Mouse (Mus musculus): ENCODE results near the gene Ift27. TPM values are rescaled to one million over a fixed set of nuclear protein-coding genes. Genes with fewer than 3 reads are reported as not detected.

Gene Ift27
- polyA plus RNA-seq, 1 experiment from 2014 or later, result 118 TPM

- no peak for ATAC-seq (replicated peaks)
- H3K4me1 ChIP-seq, result peaks cover 29% of the 10 kb centered on the region
These were observed 3.2 kb downstream of the Ift27 start for GRCm38 (mm10) chr15:78170708-78171107.

GRCm38 (mm10) chr15:78169566-78169965 lies 4.3 kb downstream of the Ift27 start:
- H3K9ac ChIP-seq (replicated peaks), result no peak overlapping the region
- H3K27me3 ChIP-seq, result no peaks in the 10 kb centered on the region
- WGBS, result 85% methylated on average over 11 of the region's 11 CpGs
- no peak overlapping the region for H3K27ac ChIP-seq (replicated peaks)
- peaks cover 12% of the 10 kb centered on the region for H3K36me3 ChIP-seq
- H3K9me3 ChIP-seq, result no peaks in the 10 kb centered on the region
- peaks cover 22% of the 10 kb centered on the region for H3K4me1 ChIP-seq
- no peak overlapping the region for H3K4me2 ChIP-seq (replicated peaks)
- no peak for ATAC-seq (replicated peaks)
- H3K4me3 ChIP-seq, result no peak overlapping the region

More at GRCm38 (mm10) chr15:78170708-78171107, 3.2 kb downstream of the Ift27 start:
- H3K27ac ChIP-seq (replicated peaks), result no peak overlapping the region
- H3K4me3 ChIP-seq, result no peak overlapping the region
- no peaks in the 10 kb centered on the region for H3K9me3 ChIP-seq
- 91% methylated on average over 15 of the region's 15 CpGs for WGBS
- H3K27me3 ChIP-seq, result no peaks in the 10 kb centered on the region
- H3K9ac ChIP-seq (replicated peaks), result no peak overlapping the region
- no peak overlapping the region for H3K4me2 ChIP-seq (replicated peaks)
- H3K36me3 ChIP-seq, result 0 out of 2 replicates have a peak, but pooled peaks cover 7% of the 10 kb centered on the region

GRCm38 (mm10) chr15:78165292-78165691 lies 8.6 kb downstream of the Ift27 start:
- Histone ChIP-seq H3K4me1 (no peaks in the 10 kb centered on the region), H3K4me2 (replicated peaks) (no peak overlapping the region), H3K27me3 (no peaks in the 10 kb centered on the region), H3K4me3 (no peak overlapping the region), H3K36me3 (peaks cover 18% of the 10 kb centered on the region), H3K9ac (replicated peaks) (no peak overlapping the region), H3K27ac (replicated peaks) (no peak overlapping the region), H3K9me3 (no peaks in the 10 kb centered on the region)
- 88% methylated on average over 4 of the region's 4 CpGs for WGBS
- no peak for ATAC-seq (replicated peaks)

GRCm38 (mm10) chr15:78164466-78164865 lies 9.4 kb downstream of the Ift27 start:
- no peak overlapping the region for H3K9ac ChIP-seq (replicated peaks)
- H3K4me2 ChIP-seq (replicated peaks), result no peak overlapping the region
- ATAC-seq (replicated peaks), result no peak
- H3K4me3 ChIP-seq, result no peak overlapping the region
- WGBS, result 75% methylated on average over 11 of the region's 11 CpGs
- peaks cover 18% of the 10 kb centered on the region for H3K36me3 ChIP-seq
- H3K27ac ChIP-seq (replicated peaks), result no peak overlapping the region
- no peaks in the 10 kb centered on the region for H3K9me3 ChIP-seq
- H3K27me3 ChIP-seq, result no peaks in the 10 kb centered on the region
- no peaks in the 10 kb centered on the region for H3K4me1 ChIP-seq

GRCm38 (mm10) chr15:78161946-78162345 lies 12.0 kb downstream of the Ift27 start:
- H3K27ac ChIP-seq (replicated peaks), result no peak overlapping the region
- H3K9me3 ChIP-seq, result no peaks in the 10 kb centered on the region
- no peak overlapping the region for H3K4me2 ChIP-seq (replicated peaks)
- H3K4me1 ChIP-seq, result peaks cover 10% of the 10 kb centered on the region; the same call in 1 of the 2 replicates
- 80% methylated on average over 9 of the region's 9 CpGs for WGBS
- no peak overlapping the region for H3K9ac ChIP-seq (replicated peaks)
- ATAC-seq (replicated peaks), result no peak
- H3K4me3 ChIP-seq, result no peak overlapping the region
- H3K36me3 ChIP-seq, result peaks cover 14% of the 10 kb centered on the region
- H3K27me3 ChIP-seq, result no peaks in the 10 kb centered on the region

- H3K9ac ChIP-seq (replicated peaks), result no peak overlapping the region
These were observed 15.6 kb downstream of the Ift27 start for GRCm38 (mm10) chr15:78158335-78158734.

GRCm38 (mm10) chr15:78157824-78158223 lies 16.1 kb downstream of the Ift27 start:
- H3K4me3 ChIP-seq, result no peak overlapping the region
- ATAC-seq (replicated peaks), result no peak
- 64% methylated on average over 4 of the region's 4 CpGs for WGBS

More at GRCm38 (mm10) chr15:78158335-78158734, 15.6 kb downstream of the Ift27 start:
- H3K27me3 ChIP-seq, result no peaks in the 10 kb centered on the region
- no peaks in the 10 kb centered on the region for H3K36me3 ChIP-seq
- no peak for ATAC-seq (replicated peaks)
- H3K9me3 ChIP-seq, result no peaks in the 10 kb centered on the region
- no peak overlapping the region for H3K4me3 ChIP-seq
- no peak overlapping the region for H3K27ac ChIP-seq (replicated peaks)
- 87% methylated on average over 5 of the region's 5 CpGs for WGBS
- H3K4me1 ChIP-seq, result peaks cover 10% of the 10 kb centered on the region; the same call in 1 of the 2 replicates
- H3K4me2 ChIP-seq (replicated peaks), result no peak overlapping the region

GRCm38 (mm10) chr15:78157330-78157729 lies 16.6 kb downstream of the Ift27 start:
- ATAC-seq (replicated peaks), result no peak
- WGBS, result 76% methylated on average over 8 of the region's 8 CpGs
- Histone ChIP-seq H3K4me1 (peaks cover 10% of the 10 kb centered on the region; the same call in 1 of the 2 replicates), H3K27ac (replicated peaks) (no peak overlapping the region), H3K4me3 (no peak overlapping the region), H3K27me3 (no peaks in the 10 kb centered on the region), H3K9ac (replicated peaks) (no peak overlapping the region), H3K36me3 (no peaks in the 10 kb centered on the region), H3K4me2 (replicated peaks) (no peak overlapping the region), H3K9me3 (no peaks in the 10 kb centered on the region)

More at GRCm38 (mm10) chr15:78157824-78158223, 16.1 kb downstream of the Ift27 start:
- Histone ChIP-seq H3K9ac (replicated peaks) (no peak overlapping the region), H3K36me3 (no peaks in the 10 kb centered on the region), H3K27ac (replicated peaks) (no peak overlapping the region), H3K4me1 (peaks cover 10% of the 10 kb centered on the region; the same call in 1 of the 2 replicates), H3K27me3 (no peaks in the 10 kb centered on the region), H3K9me3 (no peaks in the 10 kb centered on the region), H3K4me2 (replicated peaks) (no peak overlapping the region)

GRCm38 (mm10) chr15:78155421-78155820 lies 18.5 kb downstream of the Ift27 start:
- ATAC-seq (replicated peaks), result no peak
- H3K4me2 ChIP-seq (replicated peaks), result no peak overlapping the region
- no peaks in the 10 kb centered on the region for H3K27me3 ChIP-seq
- no peaks in the 10 kb centered on the region for H3K36me3 ChIP-seq
- H3K4me3 ChIP-seq, result no peak overlapping the region
- no peak overlapping the region for H3K27ac ChIP-seq (replicated peaks)
- WGBS, result 85% methylated on average over 6 of the region's 6 CpGs
- H3K4me1 ChIP-seq, result peaks cover 10% of the 10 kb centered on the region; the same call in 1 of the 2 replicates
- H3K9ac ChIP-seq (replicated peaks), result no peak overlapping the region
- H3K9me3 ChIP-seq, result no peaks in the 10 kb centered on the region

- no peak overlapping the region for H3K4me2 ChIP-seq (replicated peaks)
- WGBS, result 41% methylated on average over 11 of the region's 11 CpGs
- ATAC-seq (replicated peaks), result no peak
- H3K4me3 ChIP-seq, result no peak overlapping the region
- peaks cover 8% of the 10 kb centered on the region; the same call in 1 of the 2 replicates for H3K4me1 ChIP-seq
- no peaks in the 10 kb centered on the region for H3K36me3 ChIP-seq
- no peak overlapping the region for H3K27ac ChIP-seq (replicated peaks)
- no peaks in the 10 kb centered on the region for H3K27me3 ChIP-seq
- H3K9ac ChIP-seq (replicated peaks), result no peak overlapping the region
- no peaks in the 10 kb centered on the region for H3K9me3 ChIP-seq
These were observed 20.7 kb downstream of the Ift27 start for GRCm38 (mm10) chr15:78153045-78153775.

GRCm38 (mm10) chr15:78148565-78148964 lies 25.3 kb downstream of the Ift27 start:
- Histone ChIP-seq H3K36me3 (no peaks in the 10 kb centered on the region), H3K4me1 (no peaks in the 10 kb centered on the region), H3K4me2 (replicated peaks) (no peak overlapping the region), H3K27ac (replicated peaks) (no peak overlapping the region), H3K9me3 (no peaks in the 10 kb centered on the region), H3K27me3 (no peaks in the 10 kb centered on the region), H3K9ac (replicated peaks) (no peak overlapping the region), H3K4me3 (no peak overlapping the region)
- ATAC-seq (replicated peaks), result no peak
- WGBS, result 75% methylated on average over 7 of the region's 7 CpGs

- Histone ChIP-seq H3K4me1 (no peaks in the 10 kb centered on the region), H3K4me3 (no peak overlapping the region), H3K27me3 (no peaks in the 10 kb centered on the region), H3K9ac (replicated peaks) (no peak overlapping the region), H3K4me2 (replicated peaks) (no peak overlapping the region), H3K27ac (replicated peaks) (no peak overlapping the region), H3K36me3 (no peaks in the 10 kb centered on the region), H3K9me3 (no peaks in the 10 kb centered on the region)
- ATAC-seq (replicated peaks), result no peak
- WGBS, result 45% methylated on average over 8 of the region's 8 CpGs
These were observed 33.7 kb downstream of the Ift27 start for GRCm38 (mm10) chr15:78140226-78140625.

Measured in forebrain, embryonic 15.5 days (tissue).